Mouse (Mus musculus) embryonic facial prominence, embryonic 11.5 days (tissue): Measurements from ENCODE around the gene Gm26741. TPM values are rescaled to one million over a fixed set of nuclear protein-coding genes. Genes with fewer than 3 reads are reported as not detected.

ENCODE experiments used
- ATAC-seq: fragments of 200-750 bp; cut with Nextera tagmentation; replicated peaks from 2 replicates; pipeline ENCODE4 v1.8.0; 2017; ENCODE audit warnings: low read depth; ENCODE audit not compliant: insufficient number of reproducible peaks, low FRiP score, low TSS enrichment
- DNase-seq: peaks from one replicate; pipeline ENCODE4 v3.0.0-alpha.2; 2015; ENCODE audit warnings: low spot score
- H3K27ac ChIP-seq: fragments of 300-500 bp; sonication (generic); replicated peaks from 2 replicates; pipeline ENCODE4 v1.5.1; 2014; ENCODE audit warnings: mild to moderate bottlenecking, low read depth, low read length, control low read depth
- H3K27me3 ChIP-seq: fragments of 300-500 bp; sonication (generic); 2 replicates; pipeline ENCODE4 v1.6.1; 2014; ENCODE audit warnings: mild to moderate bottlenecking, low read length, moderate library complexity, mixed read lengths; ENCODE audit not compliant: control insufficient read depth, insufficient read depth
- H3K36me3 ChIP-seq: fragments of 300-500 bp; sonication (generic); replicated peaks from 2 replicates; pipeline ENCODE4 v1.6.1; 2014; ENCODE audit warnings: low read depth, mild to moderate bottlenecking, low read length, moderate library complexity, mixed read lengths; ENCODE audit not compliant: control insufficient read depth, insufficient read depth
- H3K4me1 ChIP-seq: fragments of 300-500 bp; sonication (generic); 2 replicates; pipeline ENCODE4 v1.6.1; 2014; ENCODE audit warnings: low read length, mixed read lengths; ENCODE audit not compliant: control insufficient read depth, insufficient read depth
- H3K4me2 ChIP-seq: fragments of 300-500 bp; sonication (generic); 2 replicates; pipeline ENCODE4 v1.6.1; 2014; ENCODE audit warnings: low read depth, mild to moderate bottlenecking, control low read depth, low read length, moderate library complexity
- H3K4me3 ChIP-seq: fragments of 300-500 bp; sonication (generic); 2 replicates; pipeline ENCODE4 v1.5.1; 2014; ENCODE audit warnings: low read depth, low read length, control low read depth
- H3K9ac ChIP-seq: fragments of 300-500 bp; sonication (generic); replicated peaks from 2 replicates; pipeline ENCODE4 v1.6.1; 2014; ENCODE audit warnings: mild to moderate bottlenecking, control low read depth, low read length
- H3K9me3 ChIP-seq: fragments of 300-500 bp; sonication (generic); replicated peaks from 2 replicates; pipeline ENCODE4 v1.6.1; 2016; ENCODE audit warnings: mild to moderate bottlenecking, low read length, inconsistent platforms, mixed read lengths; ENCODE audit not compliant: control insufficient read depth
- WGBS: fragments of 180-500 bp; shearing (Covaris S2); extraction: QIAGEN DNeasy Blood & Tissue Kit; methylation state at CpG from one replicate; pipeline ENCODE4 v1.1.7; 2014; 5-methylcytosine and 5-hydroxymethylcytosine counted together
- polyA plus RNA-seq: library from polyadenylated mRNA; unstranded; fragments of >200 nt; fragmentation: Nextera tagmentation; extraction: Ambion mirVana; gene quantifications from 2 replicates; pipeline ENCODE4 v1.2.1, GENCODE M21; 2014

Gene Gm26741
- polyA plus RNA-seq, 1 experiment from 2014 or later: not detected

DNA sequence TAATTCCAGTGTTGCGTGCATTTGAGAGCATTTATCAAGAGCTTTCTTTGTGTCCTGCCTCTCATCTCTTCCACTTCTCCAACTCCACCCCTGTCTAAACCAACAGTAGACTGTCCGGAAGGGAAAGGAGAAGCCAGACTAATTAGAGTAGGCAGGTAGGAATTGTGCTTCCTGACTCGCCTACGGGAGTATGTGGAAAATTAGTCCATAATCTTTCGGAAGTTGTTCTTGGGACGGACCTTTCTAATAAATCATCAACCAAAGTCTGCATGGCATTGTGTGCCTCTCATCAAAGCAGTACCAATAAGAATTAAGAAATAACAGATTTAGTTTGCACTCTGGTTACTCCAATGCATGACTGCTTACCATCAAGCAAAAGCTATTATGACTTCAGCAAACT lies 24.5 kb downstream of the Gm26741 start:
- ATAC-seq: no peak
- H3K4me1 ChIP-seq: no peaks in the 10 kb centered on the region
- no peak overlapping the region for H3K9ac ChIP-seq
- H3K4me2 ChIP-seq: peak overlapping the region; percentile 52
- H3K4me3 ChIP-seq: no peak overlapping the region
- no peaks in the 10 kb centered on the region for H3K9me3 ChIP-seq
- H3K27ac ChIP-seq: no peak overlapping the region
- 74% methylated on average over 6 of the region's 6 CpGs for WGBS
- no peaks in the 10 kb centered on the region for H3K36me3 ChIP-seq
- DNase-seq: no peak
- H3K27me3 ChIP-seq: no peaks in the 10 kb centered on the region

DNA sequence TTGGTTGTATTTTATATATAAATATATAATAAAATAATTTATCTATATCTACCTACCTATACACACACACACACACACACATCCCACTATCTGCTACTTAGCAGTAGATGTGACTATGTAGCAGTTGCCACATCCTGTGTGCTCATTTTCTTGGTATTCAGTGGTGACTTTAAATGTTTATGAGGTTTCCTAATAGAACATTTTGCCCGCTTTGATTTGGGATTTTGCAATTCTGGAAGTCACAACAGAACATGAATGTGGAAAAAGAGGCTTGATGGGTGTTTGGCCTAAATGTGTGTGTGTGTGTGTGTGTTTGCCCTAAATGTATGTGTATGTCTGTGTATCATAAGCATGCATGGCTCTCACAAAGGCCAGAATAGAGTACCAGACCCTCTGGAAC lies 25.0 kb downstream of the Gm26741 start:
- H3K27me3 ChIP-seq: no peaks in the 10 kb centered on the region
- H3K36me3 ChIP-seq: no peaks in the 10 kb centered on the region
- ATAC-seq: no peak
- no peaks in the 10 kb centered on the region for H3K4me1 ChIP-seq
- H3K4me2 ChIP-seq: no peak overlapping the region
- DNase-seq: no peak
- 89% methylated on average over 1 of the region's 1 CpGs for WGBS
- no peak overlapping the region for H3K27ac ChIP-seq
- no peaks in the 10 kb centered on the region for H3K9me3 ChIP-seq
- no peak overlapping the region for H3K9ac ChIP-seq
- H3K4me3 ChIP-seq: no peak overlapping the region

DNA sequence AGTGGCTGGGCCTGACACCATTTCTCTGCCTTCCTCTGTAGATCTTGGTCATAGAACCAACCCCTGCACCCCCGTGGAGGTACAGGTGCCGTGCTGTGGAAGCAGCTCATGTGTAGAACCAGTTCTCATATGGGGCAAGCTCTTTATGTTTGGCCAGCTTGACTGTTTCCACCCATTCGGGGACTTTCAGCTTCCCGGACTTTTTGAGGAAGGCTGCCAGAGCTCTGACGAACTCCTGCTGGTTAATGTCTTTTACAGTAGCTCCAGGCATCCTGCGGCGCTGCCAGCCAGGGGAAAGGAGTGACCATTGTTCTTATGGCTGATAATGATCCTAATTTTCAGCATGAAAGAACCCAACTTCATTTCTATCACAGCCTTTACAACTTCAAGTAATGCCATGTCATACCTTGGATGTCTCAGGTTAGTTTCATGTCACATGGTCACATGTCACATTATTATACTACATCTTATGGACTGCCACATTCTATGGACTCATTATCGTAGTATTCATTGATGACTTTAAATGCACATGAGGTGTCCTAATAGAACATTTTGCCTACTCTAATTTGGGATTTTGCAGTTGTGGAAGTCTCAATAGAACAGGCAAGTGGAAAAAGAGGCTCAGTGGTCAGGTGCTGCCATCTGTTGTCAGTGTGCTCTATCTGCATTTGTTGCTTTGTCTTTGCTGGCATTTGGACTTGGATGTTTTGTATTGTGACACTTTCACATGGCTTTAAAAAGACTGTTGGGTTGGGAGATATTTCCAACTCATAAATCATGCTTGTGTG lies 26.4 kb downstream of the Gm26741 start:
- H3K4me2 ChIP-seq: no peak overlapping the region
- DNase-seq: peak; percentile 67
- no peaks in the 10 kb centered on the region for H3K27me3 ChIP-seq
- no peaks in the 10 kb centered on the region for H3K36me3 ChIP-seq
- no peaks in the 10 kb centered on the region for H3K4me1 ChIP-seq
- H3K27ac ChIP-seq: no peak overlapping the region
- H3K9me3 ChIP-seq: no peaks in the 10 kb centered on the region
- WGBS: 46% methylated on average over 8 of the region's 8 CpGs
- ATAC-seq: no peak
- H3K4me3 ChIP-seq: no peak overlapping the region
- H3K9ac ChIP-seq: no peak overlapping the region

DNA sequence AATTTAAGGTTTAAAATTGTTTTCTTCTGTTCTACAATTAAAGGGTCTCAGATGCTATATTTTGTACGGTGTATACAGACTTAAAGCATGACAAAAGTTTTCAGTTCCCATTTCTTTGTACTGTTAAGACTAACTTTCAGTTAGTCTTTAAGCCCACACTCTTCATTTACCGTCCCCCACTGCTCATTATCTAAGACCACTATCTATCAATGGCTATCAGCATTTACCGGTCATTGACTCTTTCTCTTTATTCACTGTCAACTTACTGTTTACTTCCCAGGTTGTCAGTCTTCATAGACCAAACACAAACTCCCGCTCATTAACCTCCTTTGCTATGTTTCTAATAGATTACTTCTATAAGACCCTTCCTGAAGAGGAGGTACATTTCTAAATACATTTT lies 28.6 kb downstream of the Gm26741 start:
- Histone ChIP-seq H3K27ac (no peak overlapping the region), H3K36me3 (no peaks in the 10 kb centered on the region), H3K27me3 (no peaks in the 10 kb centered on the region), H3K4me3 (no peak overlapping the region), H3K9me3 (no peaks in the 10 kb centered on the region), H3K4me2 (no peak overlapping the region), H3K9ac (no peak overlapping the region), H3K4me1 (no peaks in the 10 kb centered on the region)
- WGBS: 82% methylated on average over 4 of the region's 4 CpGs
- DNase-seq (no peak), ATAC-seq (no peak)

DNA sequence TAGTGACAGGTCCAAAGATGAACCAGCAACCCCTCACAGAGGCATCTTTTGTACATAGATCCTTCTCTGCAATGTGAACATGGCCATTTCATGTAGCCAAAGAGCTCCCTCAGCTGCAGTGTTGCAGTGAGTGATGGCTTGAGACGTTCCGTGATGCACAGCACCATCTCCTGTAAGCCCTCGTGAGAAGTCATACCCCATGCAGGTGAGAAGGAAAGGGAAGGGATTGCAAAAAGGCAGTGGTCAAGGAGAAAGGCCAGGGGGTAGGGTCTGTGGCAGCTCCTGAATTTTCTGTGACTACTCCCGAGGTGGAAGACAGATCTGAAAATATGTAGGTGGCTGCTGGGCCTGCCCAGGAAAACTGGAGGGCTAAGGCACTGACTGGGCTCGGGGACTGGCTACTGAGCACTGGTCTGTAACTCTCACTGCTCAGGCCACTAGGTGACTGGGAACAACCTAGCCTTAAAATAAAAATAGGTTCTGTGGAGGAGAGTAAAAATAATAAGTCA lies 30.4 kb downstream of the Gm26741 start, which contains the start of gene Nepn:
Nepn (plus strand) TSS at position 51 of the 509 bp plus-strand sequence.
- H3K9ac ChIP-seq: no peak within 1 kb of the TSS
- H3K9me3 ChIP-seq: no peaks in the 10 kb centered on the region
- H3K4me3 ChIP-seq: no peak within 1 kb of the TSS
- 72% methylated on average over 5 of the region's 5 CpGs for WGBS
- no peaks in the 10 kb centered on the region for H3K27me3 ChIP-seq
- H3K4me1 ChIP-seq: no peaks in the 10 kb centered on the region
- no peak for DNase-seq
- no peak for ATAC-seq
- H3K4me2 ChIP-seq: no peak within 1 kb of the TSS
- H3K27ac ChIP-seq: no peak within 1 kb of the TSS
- H3K36me3 ChIP-seq: no peaks in the 10 kb centered on the region

DNA sequence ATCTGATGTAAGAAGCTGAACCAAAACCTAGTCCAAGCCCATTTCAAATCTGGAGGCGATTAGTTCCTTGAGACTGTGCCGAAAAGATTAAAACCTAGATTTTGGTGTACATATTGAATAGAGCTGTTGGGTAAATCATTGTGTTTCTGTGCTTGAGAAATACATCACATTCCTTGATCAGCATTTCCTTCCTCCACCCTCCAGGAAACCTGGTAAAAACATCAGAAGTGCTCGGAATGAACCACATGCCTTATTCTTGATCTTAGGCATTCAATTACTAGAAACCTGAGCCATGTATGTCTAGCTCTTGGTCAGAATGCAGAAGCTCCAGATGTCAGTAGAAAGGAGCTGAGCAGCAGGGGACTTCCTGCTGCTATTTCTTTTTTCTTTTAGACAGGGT lies 30.9 kb downstream of the Gm26741 start:
- no peaks in the 10 kb centered on the region for H3K4me1 ChIP-seq
- H3K27ac ChIP-seq: no peak overlapping the region
- H3K4me3 ChIP-seq: no peak overlapping the region
- no peak overlapping the region for H3K9ac ChIP-seq
- no peaks in the 10 kb centered on the region for H3K36me3 ChIP-seq
- H3K9me3 ChIP-seq: no peaks in the 10 kb centered on the region
- peak; percentile 31 for DNase-seq
- H3K27me3 ChIP-seq: no peaks in the 10 kb centered on the region
- 50% methylated on average over 3 of the region's 3 CpGs for WGBS
- no peak overlapping the region for H3K4me2 ChIP-seq
- ATAC-seq: no peak

DNA sequence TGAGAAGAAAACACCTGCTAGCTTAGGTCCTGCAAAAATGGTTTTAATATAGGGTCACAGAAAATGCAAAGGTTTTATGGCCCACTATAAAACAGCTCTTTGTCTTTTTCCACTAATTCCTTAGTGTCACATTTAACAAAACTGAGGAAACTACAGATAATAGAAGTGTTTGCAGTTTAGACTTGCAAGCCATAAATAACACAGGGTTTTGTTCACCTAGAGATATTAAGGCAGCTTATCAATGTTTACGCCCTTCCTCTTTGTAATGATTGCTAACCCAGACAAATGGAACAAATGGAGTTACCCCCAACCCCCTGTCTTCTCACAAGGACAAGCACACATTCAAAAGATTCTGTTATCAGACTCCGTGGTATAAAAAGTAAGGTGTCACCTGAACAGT lies 32.6 kb downstream of the Gm26741 start:
- Histone ChIP-seq H3K4me2 (no peak overlapping the region), H3K9ac (no peak overlapping the region), H3K36me3 (no peaks in the 10 kb centered on the region), H3K4me1 (no peaks in the 10 kb centered on the region), H3K27ac (no peak overlapping the region), H3K4me3 (no peak overlapping the region), H3K27me3 (no peaks in the 10 kb centered on the region), H3K9me3 (no peaks in the 10 kb centered on the region)
- DNase-seq (no peak), ATAC-seq (no peak)
- 89% methylated on average over 2 of the region's 2 CpGs for WGBS

DNA sequence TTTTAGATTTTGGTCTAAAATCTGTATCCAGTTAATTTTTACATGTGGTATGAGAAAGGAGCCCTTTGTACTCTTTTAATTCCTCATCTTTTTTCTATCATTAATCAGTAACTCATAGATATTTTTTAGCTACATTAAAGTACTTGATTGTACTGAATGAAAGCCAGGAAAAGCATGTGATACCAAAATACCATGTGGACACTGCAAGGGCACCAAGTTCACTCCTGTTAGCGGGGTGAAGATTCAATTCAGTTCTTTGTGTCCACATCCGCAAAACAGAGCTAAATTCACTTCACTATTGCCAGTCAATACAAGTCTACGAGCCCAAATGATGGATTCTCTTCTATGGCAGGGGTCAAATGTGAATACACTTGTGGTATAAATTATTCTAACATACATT lies 38.1 kb downstream of the Gm26741 start:
- H3K9me3 ChIP-seq: no peaks in the 10 kb centered on the region
- ATAC-seq (no peak), DNase-seq (no peak)
- H3K27me3 ChIP-seq: no peaks in the 10 kb centered on the region
- H3K27ac ChIP-seq: no peak overlapping the region
- H3K36me3 ChIP-seq: no peaks in the 10 kb centered on the region
- H3K4me2 ChIP-seq: no peak overlapping the region
- H3K9ac ChIP-seq: no peak overlapping the region
- WGBS: 88% methylated on average over 3 of the region's 3 CpGs
- no peaks in the 10 kb centered on the region for H3K4me1 ChIP-seq
- no peak overlapping the region for H3K4me3 ChIP-seq
